Mouse (Mus musculus): ENCODE measurements around the gene Acsm5. TPM values are rescaled to one million over a fixed set of nuclear protein-coding genes. Genes with fewer than 3 reads are reported as not detected.

Gene Acsm5
- not detected in 2 replicates for polyA plus RNA-seq (2015; fragmentation: Nextera tagmentation; extraction: Ambion mirVana)

- DNase-seq (ENCODE audit: low spot score): no peak
Observed at GRCm38 (mm10) chr7:119519163-119519562, at the start of gene Acsm5. Gene Acsm5 (plus strand): TSS chr7:119519463.

GRCm38 (mm10) chr7:119476500-119477389 lies 42.5 kb upstream of the Acsm5 start:
- DNase-seq (ENCODE audit: low spot score): no peak

GRCm38 (mm10) chr7:119479256-119479655 lies 40.0 kb upstream of the Acsm5 start, which contains the start of gene Umod:
Gene Umod (minus strand): TSS chr7:119479282.
- DNase-seq (ENCODE audit: low spot score): no peak

- no peak for DNase-seq (ENCODE audit: low spot score)
Observed at GRCm38 (mm10) chr7:119484154-119484553, 35.1 kb upstream of the Acsm5 start.

GRCm38 (mm10) chr7:119486683-119487082 lies 32.6 kb upstream of the Acsm5 start:
- no peak for DNase-seq (ENCODE audit: low spot score)

- no peak for DNase-seq (ENCODE audit: low spot score)
Observed at GRCm38 (mm10) chr7:119490041-119490780, 29.1 kb upstream of the Acsm5 start.

- no peak for DNase-seq (ENCODE audit: low spot score)
Observed at GRCm38 (mm10) chr7:119511143-119511542, 8.1 kb upstream of the Acsm5 start.

- DNase-seq (ENCODE audit: low spot score): no peak
Observed at GRCm38 (mm10) chr7:119513056-119513455, 6.2 kb upstream of the Acsm5 start.

GRCm38 (mm10) chr7:119515492-119516271 lies 3.6 kb upstream of the Acsm5 start:
- peak; percentile 9 for DNase-seq (ENCODE audit: low spot score)

GRCm38 (mm10) chr7:119516272-119516558 lies 3.0 kb upstream of the Acsm5 start:
- no peak for DNase-seq (ENCODE audit: low spot score)

- peak; percentile 19 for DNase-seq (ENCODE audit: low spot score)
Observed at GRCm38 (mm10) chr7:119519654-119520053, 391 bp downstream of the Acsm5 start.

GRCm38 (mm10) chr7:119521816-119522215 lies 2.6 kb downstream of the Acsm5 start:
- no peak for DNase-seq (ENCODE audit: low spot score)

- no peak for DNase-seq (ENCODE audit: low spot score)
Observed at GRCm38 (mm10) chr7:119522385-119522784, 3.1 kb downstream of the Acsm5 start.

- no peak for DNase-seq (ENCODE audit: low spot score)
Observed at GRCm38 (mm10) chr7:119523389-119523788, 4.1 kb downstream of the Acsm5 start, which contains the start of gene Pdilt. Gene Pdilt (minus strand): TSS chr7:119523489.

- DNase-seq (ENCODE audit: low spot score): no peak
Observed at GRCm38 (mm10) chr7:119525881-119526281, 6.6 kb downstream of the Acsm5 start.

- DNase-seq (ENCODE audit: low spot score): no peak
Observed at GRCm38 (mm10) chr7:119526486-119526885, 7.2 kb downstream of the Acsm5 start.

- no peak for DNase-seq (ENCODE audit: low spot score)
Observed at GRCm38 (mm10) chr7:119527135-119527534, 7.9 kb downstream of the Acsm5 start.

GRCm38 (mm10) chr7:119527548-119527947 lies 8.3 kb downstream of the Acsm5 start:
- DNase-seq (ENCODE audit: low spot score): no peak

GRCm38 (mm10) chr7:119528617-119529016 lies 9.4 kb downstream of the Acsm5 start:
- DNase-seq (ENCODE audit: low spot score): no peak

- DNase-seq (ENCODE audit: low spot score): no peak
Observed at GRCm38 (mm10) chr7:119532924-119533323, 13.7 kb downstream of the Acsm5 start.

GRCm38 (mm10) chr7:119534389-119534788 lies 15.1 kb downstream of the Acsm5 start:
- DNase-seq (ENCODE audit: low spot score): no peak

GRCm38 (mm10) chr7:119542445-119542844 lies 23.2 kb downstream of the Acsm5 start:
- DNase-seq (ENCODE audit: low spot score): no peak

All from thymus, postnatal 0 days (tissue).